Mouse (Mus musculus) left cerebral cortex, adult 11 months (tissue): ENCODE measurements at regions not wholly inside any gene's neighbourhood (a gene's known extent, or its start where the extent isn't known, plus 50 kb on each side); places are given as distances from the start of the nearest gene placed in this dataset.

Experiments used
- DNase-seq: peaks from one replicate; pipeline ENCODE4 v3.0.0; 2022; ENCODE audit warnings: low spot score

- DNase-seq: no peak
These were observed 1381.5 kb downstream of the Defb40 start for GRCm38 (mm10) chr8:17596559-17596958.

- DNase-seq: no peak
These were observed 1383.4 kb downstream of the Defb40 start for GRCm38 (mm10) chr8:17594607-17595006.

GRCm38 (mm10) chr8:17590135-17590534 is 1387.9 kb downstream of the Defb40 start:
- DNase-seq: no peak

- no peak for DNase-seq
These were observed 1389.9 kb downstream of the Defb40 start for GRCm38 (mm10) chr8:17588189-17588588.

GRCm38 (mm10) chr8:17587261-17587861 is 1390.7 kb downstream of the Defb40 start:
- DNase-seq: no peak
